Mouse (Mus musculus) embryonic facial prominence, embryonic 11.5 days (tissue): Measurements from ENCODE around the gene Tmem8b. TPM values are rescaled to one million over a fixed set of nuclear protein-coding genes. Genes with fewer than 3 reads are reported as not detected.

Source experiments
- ATAC-seq: fragments of 200-750 bp; cut with Nextera tagmentation; replicated peaks from 2 replicates; pipeline ENCODE4 v1.8.0; 2017; ENCODE audit warnings: low read depth; ENCODE audit not compliant: insufficient number of reproducible peaks, low FRiP score, low TSS enrichment
- DNase-seq: peaks from one replicate; pipeline ENCODE4 v3.0.0-alpha.2; 2015; ENCODE audit warnings: low spot score
- H3K27ac ChIP-seq: fragments of 300-500 bp; sonication (generic); replicated peaks from 2 replicates; pipeline ENCODE4 v1.5.1; 2014; ENCODE audit warnings: mild to moderate bottlenecking, low read depth, low read length, control low read depth
- H3K27me3 ChIP-seq: fragments of 300-500 bp; sonication (generic); 2 replicates; pipeline ENCODE4 v1.6.1; 2014; ENCODE audit warnings: mild to moderate bottlenecking, low read length, moderate library complexity, mixed read lengths; ENCODE audit not compliant: control insufficient read depth, insufficient read depth
- H3K36me3 ChIP-seq: fragments of 300-500 bp; sonication (generic); replicated peaks from 2 replicates; pipeline ENCODE4 v1.6.1; 2014; ENCODE audit warnings: low read depth, mild to moderate bottlenecking, low read length, moderate library complexity, mixed read lengths; ENCODE audit not compliant: control insufficient read depth, insufficient read depth
- H3K4me1 ChIP-seq: fragments of 300-500 bp; sonication (generic); 2 replicates; pipeline ENCODE4 v1.6.1; 2014; ENCODE audit warnings: low read length, mixed read lengths; ENCODE audit not compliant: control insufficient read depth, insufficient read depth
- H3K4me2 ChIP-seq: fragments of 300-500 bp; sonication (generic); 2 replicates; pipeline ENCODE4 v1.6.1; 2014; ENCODE audit warnings: low read depth, mild to moderate bottlenecking, control low read depth, low read length, moderate library complexity
- H3K4me3 ChIP-seq: fragments of 300-500 bp; sonication (generic); 2 replicates; pipeline ENCODE4 v1.5.1; 2014; ENCODE audit warnings: low read depth, low read length, control low read depth
- H3K9ac ChIP-seq: fragments of 300-500 bp; sonication (generic); replicated peaks from 2 replicates; pipeline ENCODE4 v1.6.1; 2014; ENCODE audit warnings: mild to moderate bottlenecking, control low read depth, low read length
- H3K9me3 ChIP-seq: fragments of 300-500 bp; sonication (generic); replicated peaks from 2 replicates; pipeline ENCODE4 v1.6.1; 2016; ENCODE audit warnings: mild to moderate bottlenecking, low read length, inconsistent platforms, mixed read lengths; ENCODE audit not compliant: control insufficient read depth
- WGBS: fragments of 180-500 bp; shearing (Covaris S2); extraction: QIAGEN DNeasy Blood & Tissue Kit; methylation state at CpG from one replicate; pipeline ENCODE4 v1.1.7; 2014; 5-methylcytosine and 5-hydroxymethylcytosine counted together
- polyA plus RNA-seq: library from polyadenylated mRNA; unstranded; fragments of >200 nt; fragmentation: Nextera tagmentation; extraction: Ambion mirVana; gene quantifications from 2 replicates; pipeline ENCODE4 v1.2.1, GENCODE M21; 2014

Tmem8b gene
- polyA plus RNA-seq, 1 experiment from 2014 or later: 2.1 TPM

GRCm38 (mm10) chr4:43631956-43632920, 36.5 kb upstream of the Tmem8b start:
- peak overlapping the region; percentile 97 for H3K4me2 ChIP-seq
- no peaks in the 10 kb centered on the region; the same call in 1 of the 2 replicates for H3K27me3 ChIP-seq
- ATAC-seq (no peak), DNase-seq (no peak)
- no peaks in the 10 kb centered on the region for H3K9me3 ChIP-seq
- H3K27ac ChIP-seq: no peak overlapping the region
- H3K4me3 ChIP-seq: peak overlapping the region; percentile 69
- peak overlapping the region; percentile 92 for H3K9ac ChIP-seq
- H3K36me3 ChIP-seq: no peaks in the 10 kb centered on the region
- WGBS: 39% methylated on average over 42 of the region's 42 CpGs
- peaks cover 9% of the 10 kb centered on the region; the same call in 1 of the 2 replicates for H3K4me1 ChIP-seq

DNA sequence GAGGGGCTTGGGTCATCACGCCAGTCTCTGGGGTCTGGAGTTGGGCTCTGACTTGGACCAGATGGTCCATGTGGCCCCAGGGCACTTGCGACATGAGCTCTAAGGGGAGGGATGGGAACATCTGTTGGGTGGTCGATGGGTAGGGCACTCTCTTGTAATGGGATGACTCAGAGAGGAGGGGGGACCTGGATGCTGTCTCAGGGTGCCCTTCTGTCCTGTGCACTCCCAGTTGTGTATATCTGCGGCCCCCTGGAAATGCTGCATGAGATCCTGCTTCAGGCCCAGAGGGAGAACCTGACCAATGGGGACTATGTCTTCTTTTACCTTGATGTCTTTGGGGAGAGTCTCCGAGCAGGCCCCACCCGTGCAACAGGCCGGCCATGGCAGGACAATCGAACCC, 35.5 kb upstream of the Tmem8b start:
- no peaks in the 10 kb centered on the region; the same call in 1 of the 2 replicates for H3K27me3 ChIP-seq
- H3K9ac ChIP-seq: no peak overlapping the region
- H3K4me1 ChIP-seq: peaks cover 9% of the 10 kb centered on the region; the same call in 1 of the 2 replicates
- H3K27ac ChIP-seq: no peak overlapping the region
- no peak overlapping the region; the same call in 1 of the 2 replicates for H3K4me2 ChIP-seq
- 79% methylated on average over 8 of the region's 8 CpGs for WGBS
- H3K4me3 ChIP-seq: no peak overlapping the region
- H3K36me3 ChIP-seq: no peaks in the 10 kb centered on the region
- DNase-seq (no peak), ATAC-seq (no peak)
- no peaks in the 10 kb centered on the region for H3K9me3 ChIP-seq

GRCm38 (mm10) chr4:43633736-43634135, 35.0 kb upstream of the Tmem8b start:
- ATAC-seq: no peak
- no peak overlapping the region for H3K27ac ChIP-seq
- 94% methylated on average over 2 of the region's 2 CpGs for WGBS
- no peaks in the 10 kb centered on the region for H3K36me3 ChIP-seq
- no peak overlapping the region for H3K4me2 ChIP-seq
- peaks cover 9% of the 10 kb centered on the region; the same call in 1 of the 2 replicates for H3K4me1 ChIP-seq
- no peak overlapping the region for H3K9ac ChIP-seq
- no peaks in the 10 kb centered on the region; the same call in 1 of the 2 replicates for H3K27me3 ChIP-seq
- H3K4me3 ChIP-seq: no peak overlapping the region
- no peaks in the 10 kb centered on the region for H3K9me3 ChIP-seq
- DNase-seq: no peak

GRCm38 (mm10) chr4:43634621-43635374, 34.0 kb upstream of the Tmem8b start:
- WGBS: 84% methylated on average over 7 of the region's 7 CpGs
- H3K27ac ChIP-seq: no peak overlapping the region
- no peak for DNase-seq
- no peaks in the 10 kb centered on the region for H3K9me3 ChIP-seq
- no peak overlapping the region for H3K9ac ChIP-seq
- no peak overlapping the region for H3K4me2 ChIP-seq
- H3K27me3 ChIP-seq: no peaks in the 10 kb centered on the region; the same call in 1 of the 2 replicates
- no peak for ATAC-seq
- no peaks in the 10 kb centered on the region for H3K36me3 ChIP-seq
- H3K4me3 ChIP-seq: no peak overlapping the region
- H3K4me1 ChIP-seq: peaks cover 9% of the 10 kb centered on the region; the same call in 1 of the 2 replicates

GRCm38 (mm10) chr4:43636751-43637150, 32.0 kb upstream of the Tmem8b start:
- DNase-seq (no peak), ATAC-seq (no peak)
- H3K4me2 ChIP-seq: no peak overlapping the region
- H3K36me3 ChIP-seq: no peaks in the 10 kb centered on the region
- no peaks in the 10 kb centered on the region for H3K9me3 ChIP-seq
- H3K27me3 ChIP-seq: no peaks in the 10 kb centered on the region; the same call in 1 of the 2 replicates
- H3K27ac ChIP-seq: no peak overlapping the region
- no peak overlapping the region for H3K9ac ChIP-seq
- peaks cover 6% of the 10 kb centered on the region; the same call in 1 of the 2 replicates for H3K4me1 ChIP-seq
- WGBS: 67% methylated on average over 6 of the region's 6 CpGs
- H3K4me3 ChIP-seq: no peak overlapping the region

- Histone ChIP-seq H3K27me3 (no peaks in the 10 kb centered on the region), H3K4me1 (no peaks in the 10 kb centered on the region), H3K4me3 (no peak overlapping the region), H3K9ac (no peak overlapping the region), H3K36me3 (no peaks in the 10 kb centered on the region), H3K9me3 (no peaks in the 10 kb centered on the region), H3K4me2 (no peak overlapping the region), H3K27ac (no peak overlapping the region)
- 60% methylated on average over 9 of the region's 9 CpGs for WGBS
- DNase-seq (no peak), ATAC-seq (no peak)
These were observed 28.7 kb upstream of the Tmem8b start for GRCm38 (mm10) chr4:43640076-43640475.

DNA sequence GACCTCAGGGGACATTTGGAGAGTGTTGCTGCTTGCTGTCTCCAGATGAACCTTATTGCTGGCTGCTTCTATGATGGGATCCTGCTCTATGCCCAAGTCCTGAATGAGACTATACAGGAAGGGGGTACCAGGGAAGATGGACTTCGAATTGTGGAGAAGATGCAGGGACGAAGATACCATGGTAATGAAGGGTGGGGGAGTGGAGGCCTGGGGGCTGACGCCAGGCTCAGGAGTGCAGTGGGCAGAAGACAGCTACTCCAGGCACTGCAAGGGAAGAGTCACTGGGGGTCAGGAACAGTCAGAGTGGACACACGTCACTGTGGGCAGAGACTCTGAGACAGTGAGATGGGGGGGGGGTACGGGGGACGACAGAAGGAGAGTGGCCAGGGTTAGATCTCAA, 28.3 kb upstream of the Tmem8b start:
- WGBS: 81% methylated on average over 6 of the region's 6 CpGs
- no peak overlapping the region for H3K9ac ChIP-seq
- H3K27me3 ChIP-seq: no peaks in the 10 kb centered on the region
- no peak for DNase-seq
- no peak overlapping the region for H3K4me2 ChIP-seq
- no peak for ATAC-seq
- H3K4me1 ChIP-seq: no peaks in the 10 kb centered on the region
- no peak overlapping the region for H3K27ac ChIP-seq
- H3K36me3 ChIP-seq: no peaks in the 10 kb centered on the region
- no peaks in the 10 kb centered on the region for H3K9me3 ChIP-seq
- no peak overlapping the region for H3K4me3 ChIP-seq
